Mouse (Mus musculus) frontal cortex, adult (tissue): ENCODE measurements at regions not wholly inside any gene's neighbourhood (a gene's known extent, or its start where the extent isn't known, plus 50 kb on each side); places are given as distances from the start of the nearest gene placed in this dataset.
"Not testable (repeated sequence)": the region's sequence is repeated elsewhere in the genome, so short reads cannot be mapped to it uniquely, and the experiment has no call there.

ENCODE experiments used
- ATAC-seq: cut with Nextera tagmentation; 2 replicates; pipeline ENCODE4 v1.9.2; 2017; ENCODE audit warnings: mild to moderate bottlenecking, moderate library complexity, mixed read lengths; ENCODE audit not compliant: low TSS enrichment

DNA sequence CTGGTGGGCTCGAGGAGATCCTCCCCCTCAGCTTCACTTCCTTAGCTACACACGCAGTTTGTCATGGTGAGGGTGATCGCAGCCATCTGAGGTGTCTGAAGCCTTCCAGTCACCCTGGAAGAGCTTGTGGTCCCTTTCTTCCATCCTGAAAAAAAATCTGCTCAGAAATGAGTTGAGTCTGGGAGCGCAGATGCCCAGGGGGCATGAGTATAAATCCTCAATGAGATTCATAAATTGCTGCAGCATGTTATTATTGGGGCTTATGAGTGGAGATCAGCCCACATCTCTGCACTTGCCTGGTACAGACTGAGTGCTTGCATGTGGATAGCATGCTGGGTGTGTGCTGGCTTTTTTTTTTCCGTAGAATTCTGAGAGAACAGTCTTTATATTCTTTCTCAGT, 247.6 kb downstream of the Enc1 start:
- no peak for ATAC-seq

DNA sequence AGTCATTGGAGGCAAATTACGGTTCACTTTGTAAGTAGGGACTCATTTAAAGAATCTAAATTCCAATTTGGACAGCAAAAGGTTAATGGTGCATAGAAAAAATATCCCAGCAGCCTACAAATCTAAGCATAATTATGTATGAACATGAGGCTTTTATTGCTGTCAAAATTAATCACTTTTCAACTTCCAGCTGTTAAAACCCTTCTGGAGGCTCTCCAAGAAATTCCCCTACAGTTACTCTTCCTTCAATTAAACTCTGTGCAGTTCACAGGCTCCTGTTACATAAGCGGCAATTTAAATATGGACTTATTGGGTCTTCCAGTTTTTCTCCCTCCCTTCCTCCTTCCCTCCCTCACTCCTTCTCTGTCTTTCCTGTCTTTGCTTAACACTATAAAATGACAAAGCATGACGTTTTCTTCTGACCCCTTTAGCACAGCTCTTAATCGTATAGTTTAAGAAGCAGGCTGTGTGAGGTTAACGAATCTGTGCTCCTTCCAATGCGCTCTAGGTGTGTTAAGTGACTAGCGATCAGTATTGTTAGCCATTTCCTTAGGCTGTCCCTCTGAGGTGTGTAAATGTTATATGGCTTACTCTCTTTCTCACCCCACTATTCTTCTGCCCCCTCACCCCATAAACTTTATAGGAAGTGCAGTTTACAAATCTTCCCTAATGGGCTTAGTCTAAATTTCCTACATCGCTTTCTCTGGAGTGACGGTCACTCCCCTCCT, 247.0 kb downstream of the Enc1 start:
- no peak for ATAC-seq

DNA sequence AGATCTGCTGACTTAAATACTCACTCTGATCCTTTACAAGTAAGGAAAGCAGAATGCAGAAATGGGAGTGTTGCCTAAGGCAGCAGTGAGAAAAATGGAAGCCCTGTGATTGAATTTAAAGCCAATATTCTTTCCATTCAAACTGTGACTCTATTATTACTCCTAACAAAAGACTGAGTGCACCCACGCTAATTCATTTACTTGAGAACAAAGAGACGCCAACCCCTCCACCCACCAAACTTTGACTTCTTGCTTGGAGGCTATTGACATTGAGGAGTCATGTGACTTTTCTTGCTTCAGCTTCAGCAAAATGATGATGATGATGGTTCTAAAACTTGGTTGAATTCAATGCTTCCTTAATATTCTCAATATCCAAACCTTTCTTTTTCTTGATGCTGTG, 245.6 kb downstream of the Enc1 start:
- ATAC-seq, result no peak

- ATAC-seq, result peak; percentile 80
Measured at GRCm38 (mm10) chr13:97485886-97486285, 245.0 kb downstream of the Enc1 start.

DNA sequence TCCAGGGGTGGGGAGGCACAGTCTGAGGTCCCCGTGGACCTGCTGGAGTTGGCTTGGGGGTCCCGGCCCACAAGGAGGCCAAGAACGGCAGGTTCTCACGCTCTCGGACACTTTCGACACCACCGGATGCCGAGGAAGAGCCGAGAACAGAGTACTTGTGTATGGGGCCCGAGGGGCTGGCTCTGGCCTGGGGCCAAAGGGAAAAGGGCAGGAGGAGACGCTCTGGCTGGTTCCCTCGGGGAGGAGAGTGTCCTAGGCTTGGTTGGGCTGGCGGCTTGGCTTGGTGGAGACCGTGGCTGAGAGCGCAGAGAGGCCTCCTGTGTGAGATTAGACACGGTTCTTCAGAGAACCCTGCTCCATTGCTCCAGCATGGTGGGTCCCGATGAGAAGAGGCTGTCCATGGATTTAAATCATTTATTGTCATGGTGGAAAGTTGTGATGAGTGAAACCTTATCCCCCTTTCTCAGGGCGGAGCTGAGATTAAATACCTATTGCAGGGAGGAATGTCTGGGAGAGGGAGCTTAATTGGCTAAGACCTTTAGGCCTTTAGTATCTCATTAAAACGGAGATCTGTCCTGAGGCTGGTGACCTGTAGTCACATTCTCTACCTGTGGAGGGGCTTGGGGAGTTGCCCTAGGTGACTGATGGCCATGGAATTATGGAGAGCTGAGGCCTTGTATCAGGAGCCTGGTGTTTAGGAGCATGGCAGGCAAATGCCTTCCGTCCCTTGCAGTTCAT, 244.1 kb downstream of the Enc1 start:
- no peak for ATAC-seq

DNA sequence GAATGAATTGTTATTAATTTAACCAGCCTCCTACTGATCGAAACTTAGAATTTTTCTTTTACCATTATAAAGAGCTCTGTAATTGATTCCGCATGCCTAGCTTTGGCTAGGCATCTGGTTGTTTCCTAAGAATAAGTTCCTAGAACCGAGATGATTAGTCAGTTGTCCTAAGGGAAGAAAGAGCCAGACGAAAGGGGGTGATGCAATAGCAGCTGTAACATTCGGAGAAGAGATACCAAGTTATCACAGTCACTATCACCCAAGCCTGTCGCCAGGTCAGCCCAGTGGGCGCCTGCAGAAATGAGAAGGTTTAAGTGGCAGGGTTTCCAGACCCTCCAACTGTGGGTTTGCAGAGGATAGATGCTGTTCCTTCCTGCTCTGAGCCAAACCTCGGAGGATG, 242.8 kb downstream of the Enc1 start:
- no peak for ATAC-seq

DNA sequence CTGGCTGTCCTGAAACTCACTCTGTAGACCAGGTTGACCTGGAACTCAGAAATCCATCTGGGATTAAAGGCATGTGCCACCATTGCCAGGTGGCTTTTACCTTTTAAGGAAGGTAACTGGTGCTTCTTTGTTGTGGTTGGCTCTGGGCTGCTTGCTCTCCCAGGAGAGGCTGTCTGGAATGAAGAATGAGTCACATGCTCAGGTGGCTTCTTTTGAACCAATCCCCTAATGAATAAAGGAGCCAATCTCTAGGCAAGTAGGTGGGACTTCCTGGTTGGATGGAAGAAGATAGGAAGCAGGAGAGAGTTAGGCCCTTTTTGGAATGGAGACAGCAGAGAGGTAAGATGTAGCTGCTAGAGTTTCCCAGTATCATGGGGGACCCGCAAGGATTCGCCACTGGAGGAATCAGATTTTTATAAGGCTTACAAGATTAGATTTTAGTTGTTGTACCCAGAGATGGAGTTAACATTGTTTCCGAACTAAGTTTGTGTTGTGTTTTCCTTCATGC, 241.6 kb downstream of the Enc1 start:
- no peak for ATAC-seq

GRCm38 (mm10) chr13:97481259-97481658, 240.4 kb downstream of the Enc1 start:
- ATAC-seq, result no peak

GRCm38 (mm10) chr13:97479066-97479586, 238.2 kb downstream of the Enc1 start:
- ATAC-seq, result peak; percentile 59; the same call in 1 of the 2 replicates

DNA sequence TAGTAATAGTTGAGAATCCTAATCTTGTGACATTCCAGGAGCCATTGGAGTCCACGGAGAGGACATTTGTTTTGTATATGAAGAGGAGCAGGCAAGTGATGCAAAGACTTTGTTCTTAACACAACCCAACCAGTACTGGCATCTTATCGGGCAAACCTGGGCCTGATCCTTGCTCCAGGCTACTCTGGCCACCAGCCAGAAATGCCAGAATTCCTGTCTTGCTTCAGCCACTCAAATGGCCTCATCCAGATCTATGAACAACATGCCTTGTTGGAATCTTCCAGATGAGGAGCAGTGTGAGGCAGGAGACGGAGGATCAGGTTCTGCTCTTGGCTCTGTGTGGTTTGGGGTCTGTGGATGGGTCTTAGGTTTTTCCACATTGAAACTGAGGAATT, 233.1 kb downstream of the Enc1 start:
- no peak for ATAC-seq

DNA sequence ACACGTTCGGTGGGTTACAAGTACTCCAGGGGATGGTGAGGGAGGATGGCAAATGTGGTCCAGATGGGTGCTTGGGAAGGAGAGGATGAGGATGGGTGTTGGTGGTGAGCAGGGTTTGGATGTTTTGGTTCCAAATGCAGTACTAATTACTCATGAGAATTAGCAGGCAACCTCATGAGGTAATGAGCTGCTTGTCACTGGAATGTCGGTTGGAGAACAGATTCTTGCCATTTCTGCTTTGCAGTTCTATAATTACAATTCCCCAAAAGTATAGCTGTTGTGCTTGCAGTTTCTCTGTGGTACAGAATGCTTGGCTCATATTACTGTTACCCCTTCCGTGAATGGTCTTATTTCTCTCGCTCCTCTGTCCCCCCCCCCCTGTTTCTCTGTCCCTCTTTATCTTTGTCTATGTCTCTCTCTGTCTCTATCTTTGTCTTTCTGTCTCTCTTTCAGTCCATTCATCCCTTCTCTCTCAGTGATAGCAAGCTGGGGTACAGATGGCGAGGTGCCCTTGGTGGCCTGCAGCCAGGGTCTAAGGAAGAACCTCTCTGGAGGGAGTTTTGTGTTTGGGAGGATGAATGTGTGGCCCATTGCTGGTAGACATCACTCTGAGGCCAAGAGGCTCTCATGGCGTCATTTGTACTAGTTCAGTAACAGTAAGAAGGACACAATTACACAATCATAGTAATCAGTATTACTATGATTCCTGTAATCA, 232.5 kb downstream of the Enc1 start:
- peak; percentile 32; the same call in 1 of the 2 replicates for ATAC-seq

GRCm38 (mm10) chr13:97469999-97470398, 229.1 kb downstream of the Enc1 start:
- no peak for ATAC-seq

DNA sequence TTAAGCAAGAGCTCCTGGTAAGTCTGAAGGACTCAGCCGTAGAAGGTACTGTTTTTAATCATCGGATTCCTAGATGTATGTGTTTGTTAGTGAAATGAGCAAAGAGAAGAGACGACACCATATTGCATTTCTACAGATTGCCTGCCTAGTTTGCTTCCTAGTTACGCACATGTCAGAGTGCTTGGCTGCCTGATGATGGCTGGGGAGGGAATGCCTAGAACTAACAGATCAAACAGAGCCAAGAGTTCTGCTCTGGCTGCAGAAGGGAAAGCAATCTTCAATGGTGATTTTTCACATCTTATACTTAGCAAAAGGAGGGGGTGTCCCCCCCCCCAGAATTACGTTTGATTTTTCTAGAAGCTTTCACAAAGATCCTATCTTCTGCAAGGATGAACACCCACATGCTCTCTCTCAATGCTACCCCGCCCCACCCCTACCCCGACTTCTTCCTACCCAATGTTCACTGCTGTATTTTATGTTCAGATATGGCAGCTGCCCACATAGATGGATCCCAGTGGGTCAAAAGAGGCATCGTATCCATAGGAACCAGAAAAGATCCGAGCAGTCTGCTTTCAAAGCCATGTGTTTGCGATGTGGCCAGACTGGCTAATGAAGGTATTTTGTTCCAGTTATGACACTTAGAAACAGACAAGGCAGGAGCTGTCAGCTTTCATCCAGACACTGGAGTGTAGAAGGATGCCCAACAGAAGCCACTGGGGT, 228.1 kb downstream of the Enc1 start:
- ATAC-seq, result peak; percentile 69

DNA sequence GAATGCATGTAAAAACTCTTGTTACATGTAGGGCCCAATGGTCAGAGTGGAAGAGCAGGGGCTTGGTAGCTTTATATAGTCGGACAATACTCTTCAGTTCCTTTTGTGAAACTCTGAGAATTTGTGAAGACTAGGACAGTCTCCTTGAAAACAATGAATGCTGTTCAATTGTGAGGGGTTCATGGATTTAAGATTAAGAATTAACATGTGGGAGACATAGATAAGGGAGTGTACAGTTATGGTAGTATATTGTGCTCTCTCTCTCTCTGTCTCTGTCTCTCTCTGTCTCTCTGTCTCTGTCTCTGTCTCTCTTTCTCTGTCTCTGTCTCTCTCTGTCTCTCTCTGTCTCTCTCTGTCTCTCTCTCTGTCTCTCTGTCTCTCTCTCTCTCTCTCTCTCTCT, 225.7 kb downstream of the Enc1 start:
- not testable (repeated sequence) for ATAC-seq

DNA sequence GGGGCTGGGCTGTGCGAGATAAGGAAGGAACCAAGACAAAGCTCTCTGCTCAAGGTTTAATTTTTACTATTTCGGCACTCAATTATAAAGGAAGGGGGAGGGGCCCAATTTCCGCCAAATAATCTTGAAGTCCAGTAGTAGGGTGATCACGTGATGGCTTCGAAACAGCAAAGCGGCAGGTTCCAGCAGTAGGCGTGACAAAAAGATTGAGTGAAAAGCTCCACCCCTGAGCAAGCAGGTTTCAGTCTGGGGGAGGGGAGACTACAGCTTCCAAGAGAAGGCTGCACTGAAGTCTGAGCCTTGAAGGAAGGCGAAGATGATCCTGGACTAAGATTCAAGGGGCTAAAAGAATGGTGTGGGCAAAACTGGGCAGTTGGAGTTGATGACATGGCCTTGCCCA, 222.9 kb downstream of the Enc1 start:
- ATAC-seq, result no peak

DNA sequence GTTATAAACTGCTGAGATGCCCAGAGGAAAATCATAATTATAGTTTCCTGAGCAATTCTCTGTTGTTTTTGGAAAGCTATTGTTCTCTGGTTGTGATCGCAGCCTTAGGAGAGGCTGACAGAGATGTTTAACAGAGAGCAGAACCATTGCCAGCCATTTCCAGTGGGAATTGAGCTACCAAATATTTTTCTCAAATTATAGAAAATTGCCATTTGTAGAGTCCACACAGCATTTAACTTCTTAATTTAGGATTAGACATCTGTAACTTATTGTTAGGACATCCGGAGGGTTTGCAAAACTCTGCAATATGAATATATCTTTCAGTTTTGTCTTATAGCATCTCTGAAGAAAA, 222.0 kb downstream of the Enc1 start:
- ATAC-seq, result no peak

GRCm38 (mm10) chr13:97462110-97462883, 221.4 kb downstream of the Enc1 start:
- ATAC-seq, result no peak

GRCm38 (mm10) chr13:97461207-97461606, 220.3 kb downstream of the Enc1 start:
- ATAC-seq, result no peak

GRCm38 (mm10) chr13:97459106-97459505, 218.2 kb downstream of the Enc1 start:
- peak; percentile 97 for ATAC-seq

DNA sequence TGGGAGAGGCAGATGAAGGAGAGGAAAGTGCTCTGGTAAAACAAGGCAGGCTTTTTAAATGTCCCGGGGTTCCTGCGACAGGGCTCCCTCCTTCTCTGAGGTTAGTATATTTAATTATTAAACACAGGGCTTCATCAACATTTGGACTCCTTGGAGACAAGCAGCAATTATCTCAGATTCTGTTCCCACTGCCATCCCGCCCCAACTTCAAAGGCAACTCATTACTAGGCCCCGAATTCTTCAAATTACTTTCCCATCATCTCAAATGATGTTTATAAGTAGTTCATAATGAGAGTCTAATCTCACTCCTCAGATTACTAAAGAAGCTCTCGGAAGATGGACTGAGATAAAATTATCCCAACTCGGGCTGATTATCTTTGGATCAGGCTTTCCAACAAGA, 215.1 kb downstream of the Enc1 start:
- no peak for ATAC-seq

GRCm38 (mm10) chr13:97454715-97455114, 213.8 kb downstream of the Enc1 start:
- ATAC-seq, result no peak
